9 mouse cellular contexts compared by ENCODE assay signal in genomic region chr10:60191796-60192195, GRCm38 (mm10). TPM values are rescaled to one million over a fixed set of nuclear protein-coding genes. Genes with fewer than 3 reads are reported as not detected.
DNase-seq lines count a peak whose midpoint lies in the region; ATAC-seq and TF ChIP-seq lines count a peak whose summit lies in the region.
"Had no signal": no experiment of that assay in that cellular context is flagged by ENCODE, and none has a peak within 500 bp of the region (broad histone marks: within the 10 kb centered on the region; RNA-seq: fewer than 3 reads in every experiment).

No protein-coding gene starts in this region.

- H3K27me3 ChIP-seq in forebrain, embryonic 12.5 days, result no peaks in the 10 kb centered on the region; the same call in 1 of the 2 replicates
- H3K27me3 ChIP-seq in liver, postnatal 0 days (ENCODE audit: insufficient read depth, low read length), result peaks cover 14% of the 10 kb centered on the region; the same call in 1 of the 2 replicates
- no peaks in the 10 kb centered on the region for H3K27me3 ChIP-seq in neural tube, embryonic 13.5 days
- no peaks in the 10 kb centered on the region for H3K27me3 ChIP-seq in testis, adult 2 months (ENCODE audit: control insufficient read depth, insufficient read depth, low read length)

- no peak overlapping the region for H3K9ac ChIP-seq in forebrain, embryonic 12.5 days
- no peak overlapping the region for H3K9ac ChIP-seq in liver, postnatal 0 days (replicated peaks)
- H3K9ac ChIP-seq in neural tube, embryonic 13.5 days, result 0 out of 2 replicates have a peak overlapping the region, but pooled peaks have one; percentile 55

- H3K9me3 ChIP-seq in forebrain, embryonic 12.5 days, result no peaks in the 10 kb centered on the region
- no peaks in the 10 kb centered on the region for H3K9me3 ChIP-seq in liver, postnatal 0 days (ENCODE audit: low read length)
- H3K9me3 ChIP-seq in neural tube, embryonic 13.5 days, result no peaks in the 10 kb centered on the region

- H3K36me3 ChIP-seq in forebrain, embryonic 12.5 days (replicated peaks), result peaks cover 2% of the 10 kb centered on the region; the same call in 1 of the 2 replicates
- H3K36me3 ChIP-seq in liver, postnatal 0 days (replicated peaks; ENCODE audit: insufficient read depth, low read length), result no peaks in the 10 kb centered on the region
- H3K36me3 ChIP-seq in neural tube, embryonic 13.5 days, result no peaks in the 10 kb centered on the region
- H3K36me3 ChIP-seq in testis, adult 2 months (ENCODE audit: control insufficient read depth, insufficient read depth, low read length), result no peaks in the 10 kb centered on the region

- peak; percentile 15 for ATAC-seq in forebrain, embryonic 12.5 days (ENCODE audit: low FRiP score)
- no peak for ATAC-seq in liver, postnatal 0 days
- ATAC-seq in neural tube, embryonic 13.5 days (ENCODE audit: low read depth), result peak; percentile 28

- H3K4me2 ChIP-seq in forebrain, embryonic 12.5 days, result peak overlapping the region; percentile 65
- peak overlapping the region; percentile 49 for H3K4me2 ChIP-seq in liver, postnatal 0 days (ENCODE audit: low read depth, low read length)
- peak overlapping the region; percentile 65 for H3K4me2 ChIP-seq in neural tube, embryonic 13.5 days

- DNase-seq in CD4-positive, CD25-positive, alpha-beta regulatory T cell, adult 2 months (ENCODE audit: low read depth, low spot score), result peak; percentile 81
- peak; percentile 56 for DNase-seq in c-Kit-positive CD71-negative TER-119-negative erythroid progenitor cells, embryonic 14.5 days (ENCODE audit: low read depth)
- DNase-seq in heart, postnatal 14 days, result peak; percentile 78 to 80
- peak; percentile 88 for DNase-seq in layer of hippocampus, adult 11-12 months (ENCODE audit: low spot score)
- peak; percentile 69 for DNase-seq in liver, postnatal 0 days

- H3K4me1 ChIP-seq in forebrain, embryonic 12.5 days, result peaks cover 55% of the 10 kb centered on the region
- peaks cover 3% of the 10 kb centered on the region; the same call in 1 of the 2 replicates for H3K4me1 ChIP-seq in liver, postnatal 0 days (ENCODE audit: insufficient read depth)
- peaks cover 60% of the 10 kb centered on the region for H3K4me1 ChIP-seq in neural tube, embryonic 13.5 days (replicated peaks)
- peaks cover 14% of the 10 kb centered on the region for H3K4me1 ChIP-seq in testis, adult 2 months (ENCODE audit: control insufficient read depth, insufficient read depth, low read length)

- intact Hi-C loops in heart, postnatal 14 days (cut with DNase I), result loop anchor here (2.0 kb wide), 3 partner anchors 43 to 53 kb away; no protein-coding TSS in a partner anchor

- under 1% methylated on average over 17 of the region's 17 CpGs for WGBS in forebrain, embryonic 12.5 days
- 2% methylated on average over 17 of the region's 17 CpGs for WGBS in liver, postnatal 0 days (ENCODE audit: insufficient replicate concordance)
- under 1% methylated on average over 17 of the region's 17 CpGs for WGBS in neural tube, embryonic 13.5 days

- TF ChIP-seq EP300 in liver, postnatal 0 days (IDR thresholded peaks at IDR 0.05; ENCODE audit: low read depth), result no peak

- peak; percentile 78 for TF ChIP-seq CTCF in liver, postnatal 0 days (IDR thresholded peaks at IDR 0.05; ENCODE audit: low read depth)
- TF ChIP-seq CTCF in testis, adult 2 months (IDR thresholded peaks at IDR 0.05; ENCODE audit: control insufficient read depth, insufficient read depth, insufficient replicate concordance, low read depth, low read length), result peak; percentile 67; the same call in 1 of the 2 replicates

- H3K27ac ChIP-seq in forebrain, embryonic 12.5 days, result peak overlapping the region; percentile 67; the same call in 1 of the 2 replicates
- H3K27ac ChIP-seq in liver, postnatal 0 days (ENCODE audit: low read depth), result no peak overlapping the region
- 0 out of 2 replicates have a peak overlapping the region, but pooled peaks have one; percentile 54 for H3K27ac ChIP-seq in neural tube, embryonic 13.5 days (replicated peaks)
- no peak overlapping the region for H3K27ac ChIP-seq in testis, adult 2 months (ENCODE audit: control insufficient read depth, insufficient read depth, low read depth, low read length)

- TF ChIP-seq POLR2A in testis, adult 2 months (IDR thresholded peaks at IDR 0.05; ENCODE audit: control insufficient read depth, low read depth, low read length), result no peak

- H3K4me3 ChIP-seq in forebrain, embryonic 12.5 days (replicated peaks), result peak overlapping the region; percentile 33
- H3K4me3 ChIP-seq in liver, postnatal 0 days (ENCODE audit: low read depth, low read length), result no peak overlapping the region
- H3K4me3 ChIP-seq in neural tube, embryonic 13.5 days, result peak overlapping the region; percentile 32
- peak overlapping the region; percentile 30; the same call in 1 of the 2 replicates for H3K4me3 ChIP-seq in testis, adult 2 months (ENCODE audit: control insufficient read depth, low read depth, low read length)
- H3K4me3 ChIP-seq: erythroblast, embryonic 14.5 days had no signal

RNA-seq across cellular contexts. Expression of gene Chst3, which starts 27.3 kb away (rescaled TPM):
- 3.7 and 4.0 TPM in 2 replicates for polyA plus RNA-seq in forebrain, embryonic 12.5 days (2016; fragmentation: Nextera tagmentation; extraction: Ambion mirVana)
- 1 to 10 TPM; 1.2 to 1.4 TPM for total RNA-seq in heart, postnatal 14 days (2021)
- 0.73 TPM in 2 replicates for polyA plus RNA-seq in liver, postnatal 0 days (2015; fragmentation: Nextera tagmentation; extraction: Ambion mirVana)
- polyA plus RNA-seq in neural tube, embryonic 13.5 days (2015; fragmentation: Nextera tagmentation; extraction: Ambion mirVana), result 1.9 and 2.7 TPM in 2 replicates
- 0.34 and 0.52 TPM in 2 replicates for polyA plus RNA-seq in testis, adult 2 months (2012; rRNA removed)
- polyA plus RNA-seq: erythroblast, embryonic 14.5 days had no signal

Comparison
In these comparisons a context has a peak if more than half of its experiments do, and no peak if none do; other contexts are left out.
1. H3K27ac ChIP-seq: peak in forebrain, embryonic 12.5 days (single experiment) and neural tube, embryonic 13.5 days (single experiment); none in liver, postnatal 0 days (single experiment) and testis, adult 2 months (single experiment).
2. Peak in every context shown above with its lines, with median percentiles within 50 percentile points of each other: DNase-seq and H3K4me2 ChIP-seq.